8 mouse cellular contexts compared by ENCODE assay signal in the genomic region with DNA sequence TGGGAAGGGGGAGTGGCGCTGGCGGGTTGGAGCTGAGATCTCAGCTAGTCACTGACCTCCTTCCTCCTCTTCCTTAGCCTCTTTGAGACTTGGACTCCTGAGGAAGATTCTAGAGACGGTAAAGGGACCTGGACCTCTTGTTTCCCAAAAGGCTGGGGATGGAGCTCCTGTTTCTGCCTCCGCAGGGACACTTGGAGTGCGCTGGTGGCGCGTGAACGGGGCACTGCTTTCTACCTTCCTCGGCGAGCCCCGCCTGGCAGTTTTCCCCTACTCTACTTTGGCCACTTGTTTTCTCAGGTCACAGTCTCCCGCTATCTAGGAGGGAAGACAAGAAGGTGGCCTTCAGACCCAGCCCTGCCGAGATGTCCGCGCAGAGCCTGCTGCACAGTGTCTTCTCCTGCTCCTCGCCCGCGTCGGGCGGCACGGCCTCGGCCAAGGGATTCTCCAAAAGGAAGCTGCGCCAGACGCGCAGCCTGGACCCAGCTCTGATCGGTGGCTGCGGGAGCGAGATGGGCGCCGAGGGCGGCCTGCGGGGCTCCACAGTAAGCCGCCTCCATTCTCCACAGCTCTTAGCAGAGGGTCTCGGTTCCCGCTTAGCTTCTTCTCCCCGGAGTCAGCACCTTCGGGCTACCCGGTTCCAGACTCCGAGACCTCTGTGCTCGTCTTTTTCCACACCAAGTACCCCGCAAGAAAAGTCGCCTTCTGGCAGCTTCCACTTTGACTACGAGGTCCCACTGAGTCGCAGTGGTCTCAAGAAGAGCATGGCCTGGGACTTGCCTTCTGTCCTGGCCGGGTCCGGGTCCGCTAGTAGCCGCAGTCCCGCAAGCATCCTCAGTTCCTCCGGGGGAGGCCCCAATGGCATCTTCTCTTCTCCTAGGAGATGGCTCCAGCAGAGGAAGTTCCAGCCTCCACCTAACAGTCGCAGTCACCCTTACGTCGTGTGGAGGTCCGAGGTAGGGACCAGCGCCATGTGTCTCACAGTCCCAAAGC. TPM values are rescaled to one million over a fixed set of nuclear protein-coding genes. Genes with fewer than 3 reads are reported as not detected.
DNase-seq lines count a peak whose midpoint lies in the region; ATAC-seq and TF ChIP-seq lines count a peak whose summit lies in the region.

No protein-coding gene starts in this region.

- peaks cover 19% of the 10 kb centered on the region for H3K27me3 ChIP-seq in hindbrain, embryonic 16.5 days (replicated peaks; ENCODE audit: control insufficient read depth, insufficient read depth, low read length)
- peaks cover 21% of the 10 kb centered on the region for H3K27me3 ChIP-seq in liver, embryonic 16.5 days (ENCODE audit: control insufficient read depth, insufficient read depth, low read depth, low read length)

- peak; percentile 76 for ATAC-seq in hindbrain, embryonic 16.5 days
- no peak for ATAC-seq in liver, embryonic 16.5 days (ENCODE audit: low read depth)

- H3K36me3 ChIP-seq in hindbrain, embryonic 16.5 days (ENCODE audit: control insufficient read depth, insufficient read depth, low read length): no peaks in the 10 kb centered on the region
- no peaks in the 10 kb centered on the region for H3K36me3 ChIP-seq in liver, embryonic 16.5 days (ENCODE audit: control insufficient read depth, insufficient read depth)

- peak overlapping the region; percentile 78 for H3K4me2 ChIP-seq in hindbrain, embryonic 16.5 days (ENCODE audit: low read length)
- peak overlapping the region; percentile 49 for H3K4me2 ChIP-seq in liver, embryonic 16.5 days (ENCODE audit: low read depth, low read length)

- peak overlapping the region; percentile 76 for H3K4me3 ChIP-seq in gastrocnemius, adult 2 months
- H3K4me3 ChIP-seq in hindbrain, embryonic 16.5 days (ENCODE audit: low read length): peak overlapping the region; percentile 39
- peak overlapping the region; percentile 41 for H3K4me3 ChIP-seq in liver, embryonic 16.5 days (ENCODE audit: low read depth, low read length)

- DNase-seq in kidney, adult 11 months: peak; percentile 3
- no peak for DNase-seq in kidney, adult 9 months
- peak; percentile 13 for DNase-seq in adrenal gland, postnatal 14 days
- peak; percentile 40 for DNase-seq in gastrocnemius, adult 2 months
- peak; percentile 6 for DNase-seq in right cerebral cortex, postnatal 4 days
- no peak for DNase-seq in spleen, postnatal 14 days (ENCODE audit: low spot score in 2 of 2)

- H3K9me3 ChIP-seq in hindbrain, embryonic 16.5 days (ENCODE audit: control insufficient read depth, low read length): no peaks in the 10 kb centered on the region
- H3K9me3 ChIP-seq in liver, embryonic 16.5 days (replicated peaks; ENCODE audit: control insufficient read depth, low read length): no peaks in the 10 kb centered on the region

- 21% methylated on average over 47 of the region's 55 CpGs for WGBS in hindbrain, embryonic 16.5 days
- WGBS in liver, embryonic 16.5 days (ENCODE audit: insufficient replicate concordance): 22% methylated on average over 55 of the region's 55 CpGs

- H3K9ac ChIP-seq in hindbrain, embryonic 16.5 days (ENCODE audit: low read depth, low read length): peak overlapping the region; percentile 48
- H3K9ac ChIP-seq in liver, embryonic 16.5 days (ENCODE audit: low read depth, low read length): no peak overlapping the region

- no peak for TF ChIP-seq CTCF in gastrocnemius, adult 2 months (IDR thresholded peaks at IDR 0.05)

- peak overlapping the region; percentile 85 for H3K27ac ChIP-seq in gastrocnemius, adult 2 months
- H3K27ac ChIP-seq in hindbrain, embryonic 16.5 days (ENCODE audit: low read depth, low read length): no peak overlapping the region
- H3K27ac ChIP-seq in liver, embryonic 16.5 days (ENCODE audit: low read length): no peak overlapping the region

- intact Hi-C loops in gastrocnemius, adult 2 months (cut with DNase I): loop anchor here (10.0 kb wide), 2 partner anchors 81 to 139 kb away; no protein-coding TSS in a partner anchor

- H3K4me1 ChIP-seq in hindbrain, embryonic 16.5 days (ENCODE audit: control insufficient read depth, insufficient read depth, low read depth, low read length): no peaks in the 10 kb centered on the region; the same call in 1 of the 2 replicates
- H3K4me1 ChIP-seq in liver, embryonic 16.5 days (ENCODE audit: control insufficient read depth, low read depth, low read length): no peaks in the 10 kb centered on the region

RNA-seq across cellular contexts. Expression of a gene that starts 1.3 kb away (rescaled TPM):
- total RNA-seq in adrenal gland, postnatal 14 days (2021): 2.2 and 2.4 TPM in 2 replicates
- total RNA-seq in gastrocnemius, adult 2 months (2021): 1 to 10 TPM; 3.3 to 3.5 TPM
- 1.3 and 1.8 TPM in 2 replicates for polyA plus RNA-seq in hindbrain, embryonic 16.5 days (2015; fragmentation: Nextera tagmentation; extraction: Ambion mirVana)
- polyA plus RNA-seq in liver, embryonic 16.5 days (2015; fragmentation: Nextera tagmentation; extraction: Ambion mirVana): 1.9 and 2.0 TPM in 2 replicates

Comparison
In these comparisons a context has a peak if more than half of its experiments do, and no peak if none do; other contexts are left out.
1. DNase-seq: peak in kidney, adult 11 months (single experiment), adrenal gland, postnatal 14 days (single experiment), gastrocnemius, adult 2 months (single experiment) and right cerebral cortex, postnatal 4 days (single experiment); none in kidney, adult 9 months (single experiment) and spleen, postnatal 14 days (0 of 2).
2. Peak in every context shown above with its lines, with median percentiles within 50 percentile points of each other: H3K4me3 ChIP-seq.